Mouse (Mus musculus) megakaryocyte, embryonic 14.5 days (primary cell): ENCODE measurements around the gene Tbxa2r. TPM values are rescaled to one million over a fixed set of nuclear protein-coding genes. Genes with fewer than 3 reads are reported as not detected.

ENCODE experiments used
- H3K27me3 ChIP-seq: replicated peaks from 2 replicates; pipeline ENCODE3; 2012; ENCODE audit warnings: inconsistent platforms
- H3K36me3 ChIP-seq: replicated peaks from 2 replicates; pipeline ENCODE3; 2012; ENCODE audit warnings: low read length, inconsistent platforms, mixed read lengths
- H3K4me1 ChIP-seq: 2 replicates; pipeline ENCODE4 v1.6.1; 2012; ENCODE audit warnings: inconsistent platforms
- H3K4me3 ChIP-seq: replicated peaks from 2 replicates; pipeline ENCODE3; 2012; ENCODE audit warnings: moderate library complexity, mild to moderate bottlenecking, inconsistent platforms
- H3K9me3 ChIP-seq: 2 replicates; pipeline ENCODE4 v1.6.1; 2012; ENCODE audit warnings: inconsistent platforms
- FLI1 ChIP-seq: IDR thresholded peaks from 2 replicates; pipeline ENCODE4 v1.6.1; 2012; ENCODE audit warnings: low read length, inconsistent platforms, mixed read lengths
- GATA1 ChIP-seq: IDR thresholded peaks from 3 replicates; pipeline ENCODE4 v1.6.1; 2012; ENCODE audit warnings: mixed read lengths, low read length, inconsistent platforms, borderline replicate concordance
- polyA plus RNA-seq: library from polyadenylated mRNA; stranded (reverse); fragments of >175 nt; gene quantifications from 2 replicates; pipeline ENCODE4 v1.2.3, GENCODE M21; 2012; ENCODE audit warnings: low replicate concordance; ENCODE audit not compliant: insufficient read depth

The Tbxa2r gene
- polyA plus RNA-seq, 1 experiment: 87.5 TPM

DNA sequence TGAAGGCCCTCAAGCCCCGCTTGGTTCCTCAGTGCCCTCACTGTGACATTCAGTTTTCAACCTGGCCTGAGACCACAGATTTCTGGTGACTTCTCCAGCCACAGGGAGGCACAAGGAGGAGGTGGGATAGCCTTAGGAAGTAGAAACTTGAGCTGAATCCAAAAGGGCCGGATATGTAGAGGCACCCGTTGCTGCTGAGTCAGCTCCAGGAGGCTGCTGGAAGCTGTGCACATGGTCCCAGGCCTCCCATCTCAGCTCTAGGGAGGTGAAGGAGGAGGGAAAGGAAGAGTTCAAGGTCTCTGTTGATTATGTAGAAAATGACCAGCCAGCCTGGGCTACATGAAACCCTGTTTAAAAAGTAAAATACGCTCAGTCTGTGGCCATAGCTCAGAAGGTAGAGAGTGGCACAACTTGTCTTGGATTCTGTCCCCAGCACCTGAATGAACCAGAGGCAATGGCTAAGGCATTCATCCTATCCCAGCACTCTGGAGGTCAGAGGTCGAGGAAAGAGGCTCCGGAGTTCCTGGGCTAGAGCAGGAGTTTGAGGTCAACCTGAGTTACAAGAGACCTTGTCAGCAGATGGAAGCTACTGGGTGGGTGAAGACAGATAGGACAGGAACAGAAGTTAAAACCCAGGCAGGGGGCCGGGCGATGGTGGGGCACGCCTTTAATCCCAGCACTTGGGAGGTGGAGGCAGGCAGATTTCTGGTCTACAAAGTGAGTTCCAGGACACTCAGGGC lies 26.4 kb downstream of the Tbxa2r start:
- Histone ChIP-seq H3K4me3 (no peak overlapping the region), H3K36me3 (peaks cover 11% of the 10 kb centered on the region), H3K9me3 (no peaks in the 10 kb centered on the region), H3K27me3 (no peaks in the 10 kb centered on the region), H3K4me1 (peaks cover 73% of the 10 kb centered on the region)
- no peak for TF ChIP-seq FLI1
- no peak for TF ChIP-seq GATA1

DNA sequence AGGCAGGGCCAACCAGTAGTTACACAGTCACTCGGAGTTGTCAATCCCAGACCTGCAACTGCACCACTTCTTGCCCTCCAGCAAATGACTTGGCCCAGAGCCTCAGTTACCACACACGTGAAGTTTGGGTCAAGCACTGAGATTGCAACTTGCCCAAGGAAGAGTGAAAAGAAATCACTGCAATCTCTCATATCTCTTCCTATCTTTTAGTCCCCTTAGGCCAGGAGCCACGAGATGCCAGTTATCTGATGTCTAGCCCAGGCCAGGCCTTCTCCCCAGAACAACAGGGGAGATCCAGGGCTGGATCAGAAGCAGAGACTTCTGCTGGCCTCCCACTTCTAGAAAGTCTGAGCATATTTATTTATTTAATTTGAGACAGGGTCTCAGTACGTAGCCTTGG lies 27.0 kb downstream of the Tbxa2r start:
- no peak overlapping the region for H3K4me3 ChIP-seq

DNA sequence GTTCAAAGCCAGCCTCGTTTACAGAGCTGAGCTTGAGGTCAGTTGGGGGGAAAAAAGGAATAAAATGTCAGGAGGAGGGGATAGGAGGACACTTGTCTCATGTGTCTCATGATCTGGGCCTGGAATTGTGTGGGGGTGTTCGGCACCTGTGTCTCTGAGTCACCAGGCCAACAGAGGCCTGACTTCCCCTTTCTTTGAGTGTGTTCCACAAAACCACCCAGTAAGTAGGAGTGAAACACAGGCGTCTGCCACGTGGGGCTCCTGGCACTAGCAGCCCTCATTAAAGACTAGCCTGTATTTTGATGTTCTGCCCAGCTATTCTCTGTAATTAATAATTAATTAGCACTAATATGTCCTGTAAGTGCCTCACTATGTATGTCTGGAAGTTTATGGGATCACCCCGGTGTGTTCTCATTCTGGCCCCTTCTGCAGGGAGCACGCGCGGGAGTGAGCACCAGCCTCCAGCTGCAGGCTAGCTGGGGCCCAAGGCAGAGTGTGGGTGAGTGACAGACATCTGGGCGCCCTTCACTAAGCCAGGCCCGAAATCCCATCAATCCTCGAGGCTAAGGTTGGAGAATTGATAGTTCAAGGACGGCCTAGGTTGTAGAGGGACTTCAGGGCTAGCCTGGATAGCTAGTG lies 27.9 kb downstream of the Tbxa2r start:
- H3K4me1 ChIP-seq: peaks cover 78% of the 10 kb centered on the region

More for the DNA sequence above, 27.0 kb downstream of the Tbxa2r start:
- Histone ChIP-seq H3K36me3 (peaks cover 17% of the 10 kb centered on the region), H3K4me1 (peaks cover 76% of the 10 kb centered on the region), H3K9me3 (no peaks in the 10 kb centered on the region), H3K27me3 (no peaks in the 10 kb centered on the region)
- TF ChIP-seq FLI1 (no peak), GATA1 (no peak)

DNA sequence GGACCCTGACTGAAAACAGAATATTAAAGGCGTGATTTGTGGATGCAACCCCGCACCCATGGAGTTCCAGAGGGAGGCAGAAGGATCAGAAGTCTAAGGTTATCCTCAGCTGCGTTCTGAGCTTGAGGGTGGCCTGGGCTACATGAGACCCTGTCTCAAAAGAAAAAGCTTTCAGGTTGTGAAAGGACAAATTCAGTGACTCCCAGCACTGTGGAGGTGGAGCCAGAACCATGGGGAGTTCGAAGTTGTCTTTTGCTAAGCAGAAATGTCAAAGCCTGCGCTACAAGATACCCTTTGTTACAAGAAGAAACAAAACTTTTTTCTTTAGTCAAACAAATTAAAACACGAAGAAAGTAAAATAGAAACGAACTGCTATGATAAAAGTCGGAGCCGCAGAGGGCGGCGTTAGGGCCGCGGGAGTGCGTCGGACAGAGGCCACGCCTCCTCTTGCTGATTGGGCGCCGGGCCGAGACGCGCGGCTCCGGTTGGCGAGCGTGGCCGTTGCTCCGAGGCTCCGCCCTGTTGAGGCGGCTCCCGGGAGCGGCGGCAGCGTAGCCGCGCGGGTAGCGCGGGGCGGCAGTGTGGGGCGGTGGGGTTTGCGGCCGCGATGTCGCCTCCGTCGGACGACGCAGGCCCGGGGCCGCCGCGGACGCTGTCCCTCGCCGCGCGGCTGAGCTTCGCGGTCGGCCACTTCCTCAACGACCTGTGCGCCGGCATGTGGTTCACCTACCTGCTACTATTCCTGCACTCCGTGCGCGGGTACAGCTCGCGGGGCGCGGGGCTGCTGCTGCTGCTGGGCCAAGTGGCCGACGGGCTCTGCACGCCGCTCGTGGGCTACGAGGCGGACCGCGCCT lies 28.7 kb downstream of the Tbxa2r start, which contains the start of gene Mfsd12:
Gene Mfsd12 (plus strand): TSS at position 501 of the 854 bp plus-strand sequence.
- no peaks in the 10 kb centered on the region for H3K27me3 ChIP-seq
- H3K4me3 ChIP-seq: peak within 1 kb of the TSS; percentile 100
- H3K4me1 ChIP-seq: peaks cover 78% of the 10 kb centered on the region
- TF ChIP-seq FLI1 (no peak), GATA1 (no peak)
- H3K9me3 ChIP-seq: no peaks in the 10 kb centered on the region
- H3K36me3 ChIP-seq: peaks cover 34% of the 10 kb centered on the region

More for the DNA sequence above, 27.9 kb downstream of the Tbxa2r start:
- Histone ChIP-seq H3K27me3 (no peaks in the 10 kb centered on the region), H3K36me3 (peaks cover 27% of the 10 kb centered on the region), H3K4me3 (peak overlapping the region; percentile 100), H3K9me3 (no peaks in the 10 kb centered on the region)
- TF ChIP-seq GATA1: no peak
- no peak for TF ChIP-seq FLI1

DNA sequence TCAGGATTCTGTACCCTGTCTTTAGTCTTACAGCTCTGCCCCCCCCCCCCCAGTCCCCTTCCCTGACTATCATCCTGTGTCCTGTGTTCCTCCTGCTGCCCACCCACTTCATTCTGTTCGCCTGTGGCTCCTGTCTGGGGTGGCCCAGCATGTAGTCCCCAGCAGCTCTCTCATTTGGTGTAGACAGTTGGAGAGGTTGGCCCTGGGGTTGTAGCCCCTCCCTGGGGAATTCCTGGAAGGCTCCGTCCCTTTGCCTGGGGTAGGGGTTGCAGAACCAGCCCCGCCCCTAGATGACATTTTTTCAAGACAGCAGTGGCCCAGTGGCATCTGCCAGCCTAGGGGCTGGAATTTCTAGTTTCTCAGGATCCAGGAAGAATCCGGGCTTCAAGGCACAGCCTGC lies 29.7 kb downstream of the Tbxa2r start:
- Histone ChIP-seq H3K4me3 (peak overlapping the region; percentile 100), H3K4me1 (peaks cover 84% of the 10 kb centered on the region), H3K36me3 (peaks cover 44% of the 10 kb centered on the region), H3K9me3 (no peaks in the 10 kb centered on the region), H3K27me3 (no peaks in the 10 kb centered on the region)
- TF ChIP-seq FLI1 (no peak), GATA1 (no peak)

DNA sequence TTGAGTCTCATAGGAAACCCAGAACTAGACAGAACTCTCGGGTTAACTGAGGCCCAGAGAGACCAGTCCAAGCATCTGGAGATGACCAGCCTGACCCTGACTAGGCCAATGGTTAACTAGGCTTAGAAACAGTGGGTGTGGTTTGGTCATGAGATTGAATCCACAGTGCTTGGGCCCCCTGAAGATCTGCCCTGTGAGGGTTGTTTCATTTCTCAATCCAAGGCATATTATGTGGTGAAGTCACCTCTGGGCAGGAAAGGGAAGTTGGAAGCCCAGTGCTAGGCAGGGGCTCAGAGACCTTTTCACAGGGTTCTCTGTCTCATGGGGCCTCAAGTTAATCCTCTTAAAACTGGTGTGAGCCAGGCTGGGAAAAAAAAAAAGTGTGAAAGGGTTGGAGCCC lies 30.3 kb downstream of the Tbxa2r start:
- peaks cover 51% of the 10 kb centered on the region for H3K36me3 ChIP-seq
- H3K4me1 ChIP-seq: peaks cover 90% of the 10 kb centered on the region

DNA sequence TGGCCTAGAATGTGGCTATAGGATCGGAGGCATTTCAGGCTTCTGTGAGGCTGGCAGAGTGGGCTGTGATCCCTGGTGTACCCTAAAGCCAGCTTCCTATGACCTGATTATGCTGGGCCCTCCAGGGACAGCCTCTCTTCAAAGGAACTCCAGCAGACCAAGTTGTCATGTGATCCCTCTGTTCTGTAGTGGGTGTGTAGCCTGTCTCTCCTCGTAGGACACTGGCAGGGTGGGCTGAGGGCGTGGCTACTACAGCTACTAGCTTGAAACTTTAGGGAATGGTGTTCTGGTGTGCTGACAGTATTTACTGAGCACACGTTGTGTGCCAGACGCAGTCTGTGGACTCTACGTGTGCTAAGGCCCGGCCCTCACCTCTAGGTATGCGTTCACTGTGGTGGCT lies 32.2 kb downstream of the Tbxa2r start:
- Histone ChIP-seq H3K36me3 (peaks cover 69% of the 10 kb centered on the region), H3K27me3 (no peaks in the 10 kb centered on the region), H3K4me1 (peaks cover 91% of the 10 kb centered on the region), H3K4me3 (peak overlapping the region; percentile 81), H3K9me3 (no peaks in the 10 kb centered on the region)
- TF ChIP-seq GATA1 (no peak), FLI1 (no peak)

More for the DNA sequence above, 30.3 kb downstream of the Tbxa2r start:
- H3K9me3 ChIP-seq: no peaks in the 10 kb centered on the region
- TF ChIP-seq FLI1 (no peak), GATA1 (no peak)
- peak overlapping the region; percentile 100 for H3K4me3 ChIP-seq
- no peaks in the 10 kb centered on the region for H3K27me3 ChIP-seq

DNA sequence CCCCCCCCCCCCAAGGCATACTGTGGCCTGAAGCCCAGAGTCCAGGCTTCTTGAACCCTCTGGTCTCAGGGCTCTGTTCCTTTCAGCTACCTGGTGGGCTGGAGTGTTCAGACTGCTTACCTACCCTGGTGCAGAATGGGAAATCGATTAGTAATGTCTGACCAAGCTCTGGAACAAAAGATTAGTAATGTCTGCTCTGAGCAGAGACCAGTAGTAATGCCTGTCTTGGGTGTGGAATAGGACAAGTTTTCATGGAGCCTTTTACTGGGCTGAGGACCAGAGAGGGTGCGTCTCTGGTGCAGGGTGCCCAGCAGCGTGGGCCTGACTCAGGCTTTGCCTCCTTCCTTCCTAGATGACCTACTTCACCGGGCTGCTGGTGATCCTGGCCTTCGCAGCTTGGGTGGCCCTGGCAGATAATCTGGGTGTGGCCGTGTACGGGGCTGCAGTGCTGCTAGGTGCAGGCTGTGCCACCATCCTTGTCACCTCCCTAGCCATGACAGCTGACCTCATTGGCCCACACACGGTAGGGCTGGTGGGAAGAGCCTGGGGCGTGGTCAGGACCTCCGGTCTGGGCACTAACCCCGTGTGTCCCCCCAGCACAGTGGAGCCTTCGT lies 33.9 kb downstream of the Tbxa2r start:
- H3K4me1 ChIP-seq: peaks cover 95% of the 10 kb centered on the region
- TF ChIP-seq FLI1 (no peak), GATA1 (no peak)
- no peaks in the 10 kb centered on the region for H3K27me3 ChIP-seq
- no peaks in the 10 kb centered on the region for H3K9me3 ChIP-seq
- H3K36me3 ChIP-seq: peaks cover 87% of the 10 kb centered on the region
- H3K4me3 ChIP-seq: peak overlapping the region; percentile 28
